Mouse (Mus musculus) C2C12 (cell line): ENCODE measurements at regions not wholly inside any gene's neighbourhood (a gene's known extent, or its start where the extent isn't known, plus 50 kb on each side); places are given as distances from the start of the nearest gene placed in this dataset.

Source experiments
- CTCF ChIP-seq: IDR thresholded peaks from one replicate; pipeline ENCODE4 v1.5.1; 2011; ENCODE audit not compliant: control insufficient read depth, insufficient read depth, insufficient read length
- FOSL1 ChIP-seq: IDR thresholded peaks from one replicate; pipeline ENCODE4 v1.8.0; 2011; ENCODE audit warnings: mild to moderate bottlenecking, low read length; ENCODE audit not compliant: poor library complexity, insufficient read depth, severe bottlenecking
- MAX ChIP-seq: IDR thresholded peaks from one replicate; pipeline ENCODE4 v1.6.1; 2011; ENCODE audit warnings: mild to moderate bottlenecking, control low read depth
- MYOD1 ChIP-seq: IDR thresholded peaks from one replicate; pipeline ENCODE4 v1.6.1; 2011; ENCODE audit warnings: low read depth; ENCODE audit not compliant: control insufficient read depth, insufficient read length

DNA sequence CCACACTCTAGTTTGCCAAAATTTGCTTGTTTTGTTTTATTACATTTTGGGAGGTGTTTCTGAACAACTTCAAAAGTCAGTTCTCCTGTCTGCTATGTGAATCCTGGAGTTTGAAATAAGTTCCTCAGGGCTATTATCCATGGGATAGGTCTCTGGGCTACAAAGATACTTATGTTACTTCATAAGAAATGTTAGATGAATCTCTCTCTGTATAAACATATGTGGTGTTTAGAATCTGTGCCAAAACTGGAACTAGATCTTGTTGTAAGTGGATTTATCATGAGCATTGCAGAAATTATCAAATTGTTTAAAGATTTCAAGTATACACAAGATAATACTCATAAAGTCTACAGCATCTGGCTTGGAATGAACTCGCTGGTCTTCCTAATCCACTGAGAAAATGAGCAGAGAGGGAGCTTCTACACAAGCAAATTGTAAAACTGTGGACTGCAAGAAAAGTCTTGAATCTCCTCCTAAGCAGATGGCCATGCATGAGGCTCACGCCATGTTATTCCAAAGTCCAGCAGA is 355.2 kb upstream of the Robo1 start:
- TF ChIP-seq CTCF (no peak), MAX (no peak), MYOD1 (no peak), FOSL1 (no peak)
